Mouse (Mus musculus) inflammation-experienced regulatory T-cells, adult 6 months (primary cell): ENCODE results near the gene Rhox4f. TPM values are rescaled to one million over a fixed set of nuclear protein-coding genes. Genes with fewer than 3 reads are reported as not detected.
"Not testable (repeated sequence)": the region's sequence is repeated elsewhere in the genome, so short reads cannot be mapped to it uniquely, and the experiment has no call there.

ENCODE experiments used
- ATAC-seq: one replicate; pipeline ENCODE4 v1.8.0; 2017
- polyA plus RNA-seq, 3 experiments: library from polyadenylated mRNA; unstranded; fragments of 100-300 nt; shearing (Covaris generic); gene quantifications; one replicate each; pipeline ENCODE4 v1.2.1; 2017

Rhox4f gene
- polyA plus RNA-seq, result not detected

DNA sequence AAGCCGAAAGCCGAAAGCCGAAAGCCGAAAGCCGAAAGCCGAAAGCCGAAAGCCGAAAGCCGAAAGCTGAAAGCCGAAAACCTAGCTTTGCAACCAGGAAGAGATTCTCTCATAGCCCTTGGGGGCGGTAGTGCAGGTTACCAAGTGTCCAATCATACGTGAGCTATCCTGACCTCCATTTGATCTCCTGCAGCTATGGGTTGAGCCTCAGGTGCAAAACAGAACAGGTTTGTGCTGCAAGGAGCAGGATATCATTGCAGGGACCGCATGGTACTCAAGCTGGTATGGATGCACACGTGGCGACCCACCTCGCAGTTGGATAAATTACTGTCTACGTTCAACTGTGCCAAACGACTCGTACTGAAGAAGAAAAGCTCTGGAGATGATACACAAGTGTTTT, at the start of gene Rhox4f:
Gene Rhox4f (minus strand): TSS at position 101 of the 400 bp plus-strand sequence.
- ATAC-seq, result not testable (repeated sequence)

DNA sequence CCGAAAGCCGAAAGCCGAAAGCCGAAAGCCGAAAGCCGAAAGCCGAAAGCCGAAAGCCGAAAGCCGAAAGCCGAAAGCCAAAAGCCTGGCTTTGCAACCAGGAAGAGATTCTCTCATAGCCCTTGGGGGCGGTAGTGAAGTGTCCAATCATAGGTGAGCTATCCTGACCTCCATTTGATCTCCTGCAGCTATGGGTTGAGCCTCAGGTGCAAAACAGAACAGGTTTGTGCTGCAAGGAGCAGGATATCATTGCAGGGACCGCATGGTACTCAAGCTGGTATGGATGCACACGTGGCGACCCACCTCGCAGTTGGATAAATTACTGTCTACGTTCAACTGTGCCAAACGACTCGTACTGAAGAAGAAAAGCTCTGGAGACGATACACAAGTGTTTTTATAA, 43.7 kb upstream of the Rhox4f start, which contains the start of gene Rhox4g:
Gene Rhox4g (minus strand): TSS at position 101 of the 400 bp plus-strand sequence.
- not testable (repeated sequence) for ATAC-seq

DNA sequence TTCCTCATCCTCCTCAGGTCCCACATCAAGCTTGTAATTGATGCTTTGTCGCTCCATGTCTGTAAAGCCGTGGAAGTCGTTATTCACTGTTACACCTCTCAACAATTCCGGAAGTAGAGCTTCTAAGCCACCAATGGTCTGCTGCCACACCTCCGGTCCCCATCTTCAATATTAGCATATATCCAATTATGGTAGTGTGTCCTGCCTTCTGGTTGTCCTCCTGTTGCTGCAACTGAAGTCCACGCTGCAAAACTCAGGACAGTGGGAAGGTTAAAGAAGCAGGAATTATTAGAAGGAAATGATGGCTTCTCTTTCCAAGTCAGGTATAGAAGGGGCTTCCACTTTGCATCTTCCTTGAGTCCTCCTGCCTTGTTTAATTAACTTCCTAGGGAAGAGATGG, 35.9 kb upstream of the Rhox4f start, which contains the start of gene Rhox2g:
Gene Rhox2g (minus strand): TSS at position 101 of the 400 bp plus-strand sequence.
- not testable (repeated sequence) for ATAC-seq

DNA sequence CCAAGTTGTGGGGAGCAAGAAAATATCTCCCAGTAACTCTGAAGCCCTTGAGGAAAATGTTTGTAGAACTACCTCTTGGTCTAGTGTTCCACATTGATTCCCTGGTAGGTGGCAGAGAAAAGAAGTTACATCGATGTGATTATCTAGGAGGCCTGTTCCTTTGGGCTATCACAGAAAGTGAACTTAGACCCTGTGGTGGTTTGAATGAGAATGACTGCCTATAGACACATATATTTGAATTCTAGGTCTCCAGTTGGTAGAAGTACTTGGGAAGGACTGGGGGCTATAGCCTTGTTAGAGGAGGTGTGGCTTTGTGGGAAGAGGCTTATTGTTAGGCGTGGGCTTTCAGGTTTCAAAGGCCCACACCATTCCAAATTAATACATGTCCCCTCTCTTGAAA, 21.0 kb upstream of the Rhox4f start, which contains the start of gene Rhox3g:
Gene Rhox3g (minus strand): TSS at position 101 of the 400 bp plus-strand sequence.
- ATAC-seq, result not testable (repeated sequence)

DNA sequence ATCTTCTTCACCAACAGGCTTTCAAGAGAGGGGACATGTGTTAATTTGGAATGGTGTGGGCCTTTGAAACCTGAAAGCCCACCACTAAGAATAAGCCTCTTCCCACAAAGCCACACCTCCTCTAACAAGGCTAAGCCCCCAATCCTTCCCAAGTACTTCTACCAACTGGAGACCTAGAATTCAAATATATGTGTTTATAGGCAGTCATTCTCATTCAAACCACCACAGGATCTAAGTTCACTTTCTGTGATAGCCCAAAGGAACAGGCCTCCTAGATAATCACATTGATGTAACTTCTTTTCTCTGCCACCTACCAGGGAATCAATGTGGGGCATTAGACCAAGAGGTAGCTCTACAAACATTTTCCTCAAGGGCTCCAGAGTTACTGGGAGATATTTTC, 26.8 kb downstream of the Rhox4f start, which contains the start of gene Rhox3f:
Gene Rhox3f (plus strand): TSS at position 301 of the 400 bp plus-strand sequence.
- not testable (repeated sequence) for ATAC-seq

DNA sequence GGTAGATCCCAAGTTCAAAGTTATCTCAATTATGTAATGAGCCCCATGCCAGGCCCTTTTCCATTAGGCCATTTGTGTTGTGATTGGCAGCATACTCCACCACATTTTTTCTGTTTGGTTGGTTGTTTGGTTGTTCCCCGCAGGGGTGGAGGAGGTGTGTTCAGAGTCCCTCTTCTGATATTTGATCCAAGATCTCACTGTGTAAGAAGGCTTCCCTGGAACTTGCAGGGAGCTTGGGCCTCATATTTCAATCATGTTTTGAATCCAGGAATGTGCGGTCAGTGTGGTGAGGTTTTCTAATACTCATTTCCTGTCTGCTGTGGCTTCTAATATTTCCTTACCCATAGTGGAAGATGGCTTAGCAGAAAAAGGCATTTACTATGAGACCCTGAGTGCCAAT, 34.9 kb downstream of the Rhox4f start:
- ATAC-seq, result not testable (repeated sequence)

DNA sequence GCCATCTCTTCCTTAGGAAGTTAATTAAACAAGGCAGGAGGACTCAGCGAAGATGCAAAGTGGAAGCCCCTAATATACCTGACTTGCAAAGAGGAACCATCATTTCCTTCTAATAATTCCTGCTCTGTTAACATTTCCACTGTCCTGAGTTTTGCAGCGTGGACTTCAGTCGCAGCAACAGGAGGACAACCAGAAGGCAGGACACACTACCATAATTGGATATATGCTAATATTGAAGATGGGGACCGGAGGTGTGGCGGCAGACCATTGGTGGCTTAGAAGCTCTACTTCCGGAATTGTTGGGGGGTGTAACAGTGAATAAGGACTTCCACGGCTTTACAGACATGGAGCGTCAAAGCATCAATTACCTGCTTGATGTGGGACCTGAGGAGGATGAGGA, 36.4 kb downstream of the Rhox4f start, which contains the start of gene Rhox2f:
Gene Rhox2f (plus strand): TSS at position 301 of the 400 bp plus-strand sequence.
- not testable (repeated sequence) for ATAC-seq

DNA sequence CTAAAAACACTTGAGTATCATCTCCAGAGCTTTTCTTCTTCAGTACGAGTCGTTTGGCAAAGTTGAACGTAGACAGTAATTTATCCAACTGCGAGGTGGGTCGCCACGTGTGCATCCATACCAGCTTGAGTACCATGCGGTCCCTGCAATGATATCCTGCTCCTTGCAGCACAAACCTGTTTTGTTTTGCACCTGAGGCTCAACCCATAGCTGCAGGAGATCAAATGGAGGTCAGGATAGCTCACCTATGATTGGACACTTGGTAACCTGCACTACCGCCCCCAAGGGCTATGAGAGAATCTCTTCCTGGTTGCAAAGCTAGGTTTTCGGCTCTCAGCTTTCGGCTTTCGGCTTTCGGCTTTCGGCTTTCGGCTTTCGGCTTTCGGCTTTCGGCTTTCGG, 50.4 kb downstream of the Rhox4f start, which contains the start of gene Rhox4e:
Gene Rhox4e (plus strand): TSS at position 301 of the 400 bp plus-strand sequence.
- ATAC-seq, result not testable (repeated sequence)

Other genes starting within 250 kb of the Rhox4f start
- gene Rhox3a2, start 227.7 kb downstream of the Rhox4f start, polyA plus RNA-seq, result not detected
- gene Rhox4a2, start 216.9 kb downstream of the Rhox4f start, polyA plus RNA-seq, result not detected
- gene Rhox2b, start 195.6 kb downstream of the Rhox4f start, polyA plus RNA-seq, result not detected
- not detected for gene Rhox4b, start 175.2 kb downstream of the Rhox4f start, polyA plus RNA-seq
- not detected for gene Rhox2c, start 154.0 kb downstream of the Rhox4f start, polyA plus RNA-seq
- not detected for gene Rhox3c, start 149.1 kb downstream of the Rhox4f start, polyA plus RNA-seq
- not detected for gene Rhox4c, start 127.4 kb downstream of the Rhox4f start, polyA plus RNA-seq
- not detected for gene Rhox2d, start 114.3 kb downstream of the Rhox4f start, polyA plus RNA-seq
- gene Rhox4d, start 93.3 kb downstream of the Rhox4f start, polyA plus RNA-seq, result not detected
- not detected for gene Rhox2e, start 77.3 kb downstream of the Rhox4f start, polyA plus RNA-seq
- gene Rhox3e, start 65.7 kb downstream of the Rhox4f start, polyA plus RNA-seq, result not detected
- gene Rhox4e, start 50.3 kb downstream of the Rhox4f start, polyA plus RNA-seq, result not detected
- not detected for gene Rhox2f, start 36.3 kb downstream of the Rhox4f start, polyA plus RNA-seq
- not detected for gene Rhox3f, start 26.7 kb downstream of the Rhox4f start, polyA plus RNA-seq
- gene Rhox3g, start 20.9 kb upstream of the Rhox4f start, polyA plus RNA-seq, result not detected
- gene Rhox2g, start 35.8 kb upstream of the Rhox4f start, polyA plus RNA-seq, result not detected
- not detected for gene Rhox4g, start 43.6 kb upstream of the Rhox4f start, polyA plus RNA-seq
- not detected for gene Rhox3h, start 61.1 kb upstream of the Rhox4f start, polyA plus RNA-seq
- gene Rhox2h, start 65.6 kb upstream of the Rhox4f start, polyA plus RNA-seq, result not detected
- gene Rhox5, start 197.1 kb upstream of the Rhox4f start, polyA plus RNA-seq, result not detected
- gene Rhox6, start 219.2 kb upstream of the Rhox4f start, polyA plus RNA-seq, result not detected
- gene Rhox7a, start 224.0 kb upstream of the Rhox4f start, polyA plus RNA-seq, result not detected